Mouse (Mus musculus) liver, adult 2 months (tissue): ENCODE measurements around the gene Lrfn2.

Experiments
- CTCF ChIP-seq: fragments of 200-500 bp; IDR thresholded peaks from 2 replicates; pipeline ENCODE4 v1.5.1; 2011; ENCODE audit warnings: low read depth, low read length, control low read depth
- POLR2A ChIP-seq: fragments of 200-500 bp; IDR thresholded peaks from 2 replicates; pipeline ENCODE4 v1.6.1; 2011; ENCODE audit warnings: low read length, control low read depth; ENCODE audit not compliant: insufficient read depth; ENCODE audit errors: extremely low read depth

GRCm38 (mm10) chr17:49037163-49037950 is 105.2 kb downstream of the Lrfn2 start:
- TF ChIP-seq POLR2A (no peak), CTCF (no peak)
